Mouse (Mus musculus): ENCODE results near the gene Grem1. TPM values are rescaled to one million over a fixed set of nuclear protein-coding genes. Genes with fewer than 3 reads are reported as not detected.

Gene Grem1
- polyA plus RNA-seq, 2 experiments: not detected

- no peak for TF ChIP-seq EP300 (IDR thresholded peaks at IDR 0.05; ENCODE audit: low read depth)
- TF ChIP-seq CTCF (IDR thresholded peaks at IDR 0.05; ENCODE audit: low read depth): no peak
- DNase-seq (ENCODE audit: low read depth in 3 of 3, low spot score in 3 of 3) (no peak), ATAC-seq (ENCODE audit: insufficient read depth) (no peak)
- Histone ChIP-seq H3K27ac (no peak overlapping the region), H3K4me1 (replicated peaks; ENCODE audit: control insufficient read depth in 2 of 2, insufficient read depth in 2 of 2, low read length in 1 of 2) (no peaks in the 10 kb centered on the region), H3K27me3 (ENCODE audit: control insufficient read depth, insufficient read depth, low read length) (no peaks in the 10 kb centered on the region), H3K4me3 (ENCODE audit: insufficient read depth in 1 of 2, low read depth in 2 of 2, low read length in 2 of 2) (no peak overlapping the region), H3K9ac (replicated peaks) (no peak overlapping the region), H3K36me3 (replicated peaks; ENCODE audit: control insufficient read depth, insufficient read depth, low read depth) (no peaks in the 10 kb centered on the region), H3K4me2 (ENCODE audit: low read depth) (no peak overlapping the region), H3K9me3 (ENCODE audit: control insufficient read depth, low read length) (no peaks in the 10 kb centered on the region)
- WGBS (ENCODE audit: insufficient replicate concordance): 76% methylated on average over 5 of the region's 5 CpGs
Measured at GRCm38 (mm10) chr2:113696647-113697046, 61.8 kb downstream of the Grem1 start.

DNA sequence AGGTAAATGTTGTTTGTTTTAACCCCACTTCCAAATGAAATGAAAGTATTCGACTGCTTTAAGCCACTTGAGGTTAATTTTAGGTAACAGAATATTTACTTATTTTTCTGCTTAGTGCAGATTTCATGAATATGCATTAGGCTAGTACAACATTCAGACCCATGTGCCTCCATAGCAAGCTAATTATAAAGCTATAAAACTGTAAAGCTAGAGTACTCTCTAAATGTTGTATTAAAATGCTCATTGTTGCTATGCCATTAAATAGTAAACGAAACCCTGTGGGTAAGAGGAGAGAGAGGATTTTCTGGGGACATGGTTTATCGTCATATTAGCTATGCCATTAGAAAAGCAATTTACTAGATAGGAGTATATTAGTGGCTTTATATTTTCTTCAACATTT lies 62.2 kb downstream of the Grem1 start:
- DNase-seq (ENCODE audit: low read depth in 3 of 3, low spot score in 3 of 3): no peak
- TF ChIP-seq CTCF (IDR thresholded peaks at IDR 0.05; ENCODE audit: low read depth) (no peak), EP300 (IDR thresholded peaks at IDR 0.05; ENCODE audit: low read depth) (no peak)
- ATAC-seq (ENCODE audit: insufficient read depth): no peak
- Histone ChIP-seq H3K27ac (no peak overlapping the region), H3K27me3 (ENCODE audit: control insufficient read depth, insufficient read depth, low read length) (no peaks in the 10 kb centered on the region), H3K36me3 (replicated peaks; ENCODE audit: control insufficient read depth, insufficient read depth, low read depth) (no peaks in the 10 kb centered on the region), H3K4me3 (ENCODE audit: insufficient read depth in 1 of 2, low read depth in 2 of 2, low read length in 2 of 2) (no peak overlapping the region), H3K4me1 (replicated peaks; ENCODE audit: control insufficient read depth in 2 of 2, insufficient read depth in 2 of 2, low read length in 1 of 2) (no peaks in the 10 kb centered on the region), H3K4me2 (ENCODE audit: low read depth) (no peak overlapping the region), H3K9me3 (ENCODE audit: control insufficient read depth, low read length) (no peaks in the 10 kb centered on the region), H3K9ac (replicated peaks) (no peak overlapping the region)
- WGBS (ENCODE audit: insufficient replicate concordance): 55% methylated on average over 3 of the region's 3 CpGs

Other genes with a start within 250 kb of the Grem1 start
- gene Scg5, start 70.5 kb upstream of the Grem1 start, polyA plus RNA-seq (2012; rRNA removed): 0.13 TPM in 2 replicates
- not detected in 2 replicates for gene Scg5, start 70.5 kb upstream of the Grem1 start, polyA plus RNA-seq (2014; fragmentation: Nextera tagmentation; extraction: Ambion mirVana)
- 9.3 and 14.4 TPM in 2 replicates for gene Arhgap11a, start 90.0 kb upstream of the Grem1 start, polyA plus RNA-seq (2012; rRNA removed)
- 3.6 and 3.9 TPM in 2 replicates for gene Arhgap11a, start 90.0 kb upstream of the Grem1 start, polyA plus RNA-seq (2014; fragmentation: Nextera tagmentation; extraction: Ambion mirVana)